25 mouse cellular contexts compared by ENCODE assay signal in the genomic region with DNA sequence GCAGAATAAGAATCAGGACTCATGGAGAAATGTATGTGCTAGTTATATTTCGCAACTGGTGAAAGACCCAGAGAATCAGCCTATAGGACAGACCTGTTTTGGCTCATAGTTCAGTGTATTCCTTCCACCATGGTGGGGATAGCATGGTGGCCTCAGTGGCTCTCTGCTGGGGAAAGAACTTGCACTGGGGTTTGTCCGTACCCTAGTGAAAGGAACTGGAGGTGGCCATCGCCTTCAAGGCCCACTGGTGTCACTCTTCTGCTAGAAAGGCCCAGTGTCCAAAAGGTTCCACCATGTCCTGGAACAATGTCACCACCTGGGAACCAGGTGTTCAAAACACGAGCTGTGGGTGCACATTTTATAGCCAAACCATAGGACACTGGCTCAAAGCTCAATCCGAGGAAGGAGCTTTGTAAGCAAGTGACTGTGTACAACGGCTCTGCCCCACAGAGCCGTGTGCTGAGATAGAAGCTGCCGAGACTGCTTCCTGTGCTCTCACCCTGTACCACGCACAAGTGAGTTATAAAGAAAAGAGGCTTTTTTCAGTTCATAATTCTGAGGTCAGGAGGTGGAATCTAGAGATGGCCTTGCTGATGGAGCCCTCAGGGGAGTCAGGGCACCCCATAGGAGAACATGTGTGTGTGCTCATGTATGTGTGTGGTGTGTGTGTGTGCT. TPM values are rescaled to one million over a fixed set of nuclear protein-coding genes. Genes with fewer than 3 reads are reported as not detected.
DNase-seq lines count a peak whose midpoint lies in the region; ATAC-seq and TF ChIP-seq lines count a peak whose summit lies in the region.
"Had no signal": no experiment of that assay in that cellular context is flagged by ENCODE, and none has a peak within 500 bp of the region (broad histone marks: within the 10 kb centered on the region; RNA-seq: fewer than 3 reads in every experiment).

No protein-coding gene starts in this region.

- DNase-seq in CD4-positive helper T cell, adult 2 months (ENCODE audit: low read depth, low spot score): peak; percentile 64
- no peak for DNase-seq in CH12.LX (ENCODE audit: extremely low read depth)
- DNase-seq in retina, postnatal 1 day: no peak
- no peak for DNase-seq in right cerebral cortex, postnatal 4 days
- DNase-seq: adrenal gland, postnatal 36 days; cerebellum, adult 11-12 months; cerebellum, postnatal 10 days; gastrocnemius, postnatal 10 days; heart, postnatal 36 days; kidney, adult 2 months; layer of hippocampus, adult 9-11 months; right cerebral cortex, postnatal 14 days had no signal

- no peak overlapping the region for H3K4me2 ChIP-seq in CH12.LX (ENCODE audit: insufficient read depth, low read depth, poor library complexity, severe bottlenecking)
- H3K4me2 ChIP-seq: hindbrain, embryonic 13.5 days; lung, embryonic 15.5 days; stomach, embryonic 15.5 days had no signal

- no peaks in the 10 kb centered on the region for H3K27me3 ChIP-seq in megakaryocyte, embryonic 14.5 days (replicated peaks)
- H3K27me3 ChIP-seq in CH12.LX (replicated peaks): no peaks in the 10 kb centered on the region
- H3K27me3 ChIP-seq: lung, embryonic 15.5 days; stomach, embryonic 15.5 days had no signal

- TF ChIP-seq RAD21 in CH12.LX (IDR thresholded peaks at IDR 0.05; ENCODE audit: low read depth, low read length): no peak

- H3K27ac ChIP-seq in CH12.LX (ENCODE audit: insufficient read depth, low read depth): no peak overlapping the region; the same call in 1 of the 2 replicates
- H3K27ac ChIP-seq: embryonic facial prominence, embryonic 10.5 days; forebrain, embryonic 10.5 days; hindbrain, embryonic 13.5 days; kidney, postnatal 0 days; liver, embryonic 14.5 days; lung, embryonic 15.5 days; stomach, embryonic 15.5 days had no signal

- dilution Hi-C loops in CH12.LX (cut with MboI; ENCODE audit: extremely low pct_ligation_motif_present, extremely low pct_unique_long_range_greater_than_20kb, low sequenced_read_pairs): no loop called here

- TF ChIP-seq POLR2A in CH12.LX (IDR thresholded peaks at IDR 0.05; ENCODE audit: low read depth, low read length): no peak

- no peak for TF ChIP-seq EP300 in CH12.LX (IDR thresholded peaks at IDR 0.05; ENCODE audit: low read length)

- ATAC-seq in megakaryocyte, adult 5-6 weeks (ENCODE audit: poor library complexity, severe bottlenecking): no peak
- peak; percentile 38 for ATAC-seq in inflammation-experienced regulatory T-cells, adult 6 months
- ATAC-seq: forebrain, embryonic 16.5 days; midbrain, embryonic 16.5 days had no signal

- peaks cover 94% of the 10 kb centered on the region for H3K4me1 ChIP-seq in megakaryocyte, embryonic 14.5 days
- peaks cover 30 to 68% of the 10 kb centered on the region in 2 experiments for H3K4me1 ChIP-seq in CH12.LX (ENCODE audit: control insufficient read depth in 1 of 2, insufficient read depth in 2 of 2)

- H3K4me3 ChIP-seq in megakaryocyte, embryonic 14.5 days (replicated peaks): peak overlapping the region; percentile 80
- peak overlapping the region in 1 of 3 experiments; percentile 31 for H3K4me3 ChIP-seq in CH12.LX (replicated peaks in 1 of 3; ENCODE audit: low read depth in 2 of 3, low read length in 2 of 3, poor library complexity in 1 of 3)
- H3K4me3 ChIP-seq: embryonic facial prominence, embryonic 10.5 days; forebrain, embryonic 10.5 days; hindbrain, embryonic 13.5 days; lung, embryonic 15.5 days; stomach, embryonic 15.5 days had no signal

- in situ Hi-C loops in CH12.LX (cut with MboI; ENCODE audit: low pct_ligation_motif_present, low pct_unique_long_range_greater_than_20kb, low sequenced_read_pairs): no loop called here

- TF ChIP-seq CTCF in CH12.LX (conservative IDR thresholded peaks at IDR 0.05 in 1 of 2, IDR thresholded peaks at IDR 0.05 in 1 of 2; ENCODE audit: low read depth in 2 of 2, low read length in 2 of 2): no peak

- H3K9me3 ChIP-seq in megakaryocyte, embryonic 14.5 days: no peaks in the 10 kb centered on the region
- H3K9me3 ChIP-seq in CH12.LX (replicated peaks; ENCODE audit: low read length): no peaks in the 10 kb centered on the region
- H3K9me3 ChIP-seq: embryonic facial prominence, embryonic 10.5 days; forebrain, embryonic 10.5 days; hindbrain, embryonic 13.5 days; lung, embryonic 15.5 days; stomach, embryonic 15.5 days had no signal

- H3K79me2 ChIP-seq in CH12.LX (replicated peaks; ENCODE audit: control insufficient read depth, extremely low read depth, insufficient read depth, poor library complexity, severe bottlenecking): no peaks in the 10 kb centered on the region

- no peak overlapping the region for H3K9ac ChIP-seq in CH12.LX (ENCODE audit: insufficient read depth, low read depth)
- H3K9ac ChIP-seq: hindbrain, embryonic 13.5 days; liver, embryonic 14.5 days; lung, embryonic 15.5 days; stomach, embryonic 15.5 days had no signal

- H3K36me3 ChIP-seq in megakaryocyte, embryonic 14.5 days (replicated peaks; ENCODE audit: low read length): peaks cover 39% of the 10 kb centered on the region
- peaks cover 24 to 35% of the 10 kb centered on the region in 2 experiments for H3K36me3 ChIP-seq in CH12.LX (replicated peaks in 1 of 2; ENCODE audit: control insufficient read depth in 1 of 2, insufficient read depth in 1 of 2, low read length in 1 of 2)
- H3K36me3 ChIP-seq: embryonic facial prominence, embryonic 10.5 days; forebrain, embryonic 10.5 days; hindbrain, embryonic 13.5 days; lung, embryonic 15.5 days; stomach, embryonic 15.5 days had no signal

TF ChIP-seq in CH12.LX, 34 proteins besides CTCF, POLR2A, EP300 and RAD21:
- TF ChIP-seq SIN3A (IDR thresholded peaks at IDR 0.05; ENCODE audit: low read length): no peak
- TF ChIP-seq JUN (IDR thresholded peaks at IDR 0.05; ENCODE audit: insufficient read depth, low read depth, low read length): no peak
- no peak for TF ChIP-seq IRF4 (IDR thresholded peaks at IDR 0.05; ENCODE audit: low read depth, low read length)
- 0 out of 2 replicates have a peak, but pooled peaks have one; percentile 64 for TF ChIP-seq POLR2AphosphoS2 (IDR thresholded peaks at IDR 0.05; ENCODE audit: low read depth, low read length)

RNA-seq across cellular contexts. Expression of a gene that starts 23.5 kb away (rescaled TPM):
- polyA plus RNA-seq in megakaryocyte, embryonic 14.5 days (2012; ENCODE audit: insufficient read depth, low replicate concordance): 19.8 and 124 TPM in 2 replicates
- 0.62 and 0.83 TPM in 2 replicates for total RNA-seq in megakaryocyte, adult 5-6 weeks (2015)
- 1.8 and 2.2 TPM in 2 replicates for total RNA-seq in megakaryocyte, adult 5-6 weeks (2017)
- 129 and 142 TPM in 2 replicates for total RNA-seq in CH12.LX (2012; rRNA removed)
- 95.5 and 103 TPM in 2 replicates for total RNA-seq in CH12.LX (2014; rRNA removed)
- 191 and 252 TPM in 2 replicates for polyA plus RNA-seq in CH12.LX (2012; ENCODE audit: insufficient read length, low read depth)
- polyA plus RNA-seq in inflammation-experienced regulatory T-cells, adult 6 months (2017; shearing (Covaris generic)): 10 to 100 TPM; 68.7 to 92.3 (median 73.8) TPM
- polyA plus RNA-seq: heart, embryonic 14.5 days had no signal

RNA-seq across cellular contexts. Expression of a gene that starts 27.8 kb away (rescaled TPM):
- polyA plus RNA-seq in megakaryocyte, embryonic 14.5 days (2012; ENCODE audit: insufficient read depth, low replicate concordance): 18.5 and 31.9 TPM in 2 replicates
- total RNA-seq in megakaryocyte, adult 5-6 weeks (2015): 11.9 and 15.9 TPM in 2 replicates
- 29.8 and 31.7 TPM in 2 replicates for total RNA-seq in megakaryocyte, adult 5-6 weeks (2017)
- total RNA-seq in CH12.LX (2012; rRNA removed) (15.8 and 18.2 TPM in 2 replicates), CH12.LX (2014; rRNA removed) (20.7 and 26.4 TPM in 2 replicates)
- 25.4 and 27.4 TPM in 2 replicates for polyA plus RNA-seq in CH12.LX (2012; ENCODE audit: insufficient read length, low read depth)
- polyA plus RNA-seq in inflammation-experienced regulatory T-cells, adult 6 months (2017; shearing (Covaris generic)): 10 to 100 TPM; 37.9 to 62.8 (median 54.6) TPM
